Mouse (Mus musculus) thymus, postnatal 0 days (tissue): ENCODE data around the gene Gpr6. TPM values are rescaled to one million over a fixed set of nuclear protein-coding genes. Genes with fewer than 3 reads are reported as not detected.
A peak's percentile ranks its signal among the peaks of the same experiment; 100 is the strongest.

Experiments used
- DNase-seq: peaks from one replicate; pipeline ENCODE4 v3.0.0-alpha.2; 2015; ENCODE audit warnings: low spot score
- polyA plus RNA-seq: library from polyadenylated mRNA; unstranded; fragments of >200 nt; fragmentation: Nextera tagmentation; extraction: Ambion mirVana; gene quantifications from 2 replicates; pipeline ENCODE4 v1.2.1, GENCODE M21; 2015

Gpr6 gene
- polyA plus RNA-seq = not detected in 2 replicates

DNA sequence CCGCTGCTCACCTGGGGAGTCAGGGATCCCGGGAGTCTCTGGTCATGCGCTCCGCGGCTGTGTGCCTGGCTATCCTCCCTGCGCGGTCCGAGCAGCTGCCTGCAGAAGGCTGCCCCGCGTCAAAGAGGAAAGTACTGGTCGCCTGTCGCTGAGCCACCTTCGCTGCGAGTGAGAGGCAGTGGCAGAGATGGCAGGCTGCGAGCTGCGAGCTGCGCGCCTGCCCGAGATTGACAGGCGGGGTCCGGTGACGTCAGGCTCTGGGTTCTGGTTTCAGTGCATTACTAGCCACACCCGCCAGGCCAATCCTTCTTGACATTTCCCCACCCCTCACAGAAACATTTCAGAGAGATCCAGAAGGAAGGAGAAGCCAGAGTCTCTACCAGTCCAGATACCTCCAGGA is at the start of gene Gpr6:
Gene Gpr6, minus strand, starts transcription at position 170 of the 400 bp plus-strand sequence.
- DNase-seq = no peak

DNA sequence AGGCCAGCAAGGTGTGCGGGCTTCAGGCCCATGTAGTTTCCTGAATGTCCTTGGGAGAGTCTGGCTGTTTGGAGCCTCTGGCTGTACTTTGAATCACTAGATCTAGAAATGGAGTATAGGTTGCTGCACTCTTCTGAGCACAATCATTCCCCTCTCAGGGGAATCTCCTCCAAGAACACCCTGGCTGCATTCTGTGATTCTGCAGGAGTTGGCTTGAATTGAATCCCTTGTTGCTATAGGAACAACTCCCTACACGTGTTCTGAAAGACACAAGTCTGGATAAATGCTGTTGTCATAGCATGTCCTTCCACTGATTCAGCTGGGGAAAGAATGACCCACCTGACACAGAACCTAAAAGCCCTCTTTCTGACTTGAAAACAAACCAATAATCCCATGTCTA is 28.0 kb upstream of the Gpr6 start:
- no peak for DNase-seq

DNA sequence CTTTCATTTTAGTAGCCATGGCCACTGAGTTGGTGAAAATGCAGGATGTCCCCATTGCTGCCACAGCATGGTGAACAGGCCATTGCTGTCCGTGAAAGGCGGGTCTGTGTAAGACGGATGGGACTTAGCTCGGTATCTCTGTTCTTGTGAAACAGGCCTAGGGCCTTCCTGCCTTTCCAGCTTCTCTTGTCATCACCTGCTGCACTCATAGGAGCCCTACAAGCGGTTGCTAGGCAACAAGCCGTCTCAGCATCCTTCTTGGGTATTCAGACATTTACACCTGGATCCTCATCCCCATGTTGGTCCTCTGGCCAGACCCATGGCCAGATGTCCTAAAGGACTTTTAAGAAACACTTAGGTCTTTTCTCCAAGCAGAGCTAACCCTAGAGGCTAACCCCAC is 26.1 kb upstream of the Gpr6 start:
- DNase-seq = no peak

DNA sequence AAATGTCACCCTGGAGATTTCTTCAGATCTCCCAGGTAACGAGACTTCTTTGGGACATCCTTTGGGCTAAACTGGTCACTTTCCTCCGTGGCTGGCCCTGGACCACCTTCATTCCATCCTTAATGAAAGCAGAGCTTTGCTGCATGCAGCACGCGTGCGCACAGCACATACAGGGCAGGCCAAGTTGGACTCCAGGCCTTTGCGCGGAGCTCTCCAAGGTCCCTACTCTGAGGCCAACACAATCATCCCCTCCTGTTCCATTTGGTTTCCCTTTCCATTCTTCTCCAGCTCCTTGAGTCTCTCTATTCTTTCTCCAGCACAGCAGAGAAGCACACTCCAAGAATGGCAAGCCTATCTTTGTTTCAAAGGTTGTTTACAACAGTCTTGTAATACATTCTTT is 16.8 kb upstream of the Gpr6 start:
- no peak for DNase-seq

DNA sequence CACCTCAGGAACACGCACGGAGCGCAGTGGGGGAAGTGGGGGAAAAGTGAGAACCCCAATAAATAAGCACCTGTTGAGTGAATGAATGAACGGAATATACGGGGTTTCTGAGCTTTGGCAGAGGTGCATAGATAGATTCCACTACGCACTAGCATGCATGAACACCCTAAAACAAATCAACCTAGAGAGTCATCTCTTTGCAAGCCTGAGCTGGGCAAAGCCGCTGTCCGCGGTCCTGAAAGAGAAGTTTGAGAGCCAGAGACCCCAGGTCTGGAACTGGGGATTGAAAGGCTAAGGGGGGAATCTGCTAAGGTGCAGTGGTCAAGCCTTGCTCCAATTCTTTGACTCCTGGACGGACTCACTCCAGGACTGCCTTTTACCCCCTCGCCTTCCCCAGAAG is 389 bp downstream of the Gpr6 start:
- peak; percentile 14 for DNase-seq

DNA sequence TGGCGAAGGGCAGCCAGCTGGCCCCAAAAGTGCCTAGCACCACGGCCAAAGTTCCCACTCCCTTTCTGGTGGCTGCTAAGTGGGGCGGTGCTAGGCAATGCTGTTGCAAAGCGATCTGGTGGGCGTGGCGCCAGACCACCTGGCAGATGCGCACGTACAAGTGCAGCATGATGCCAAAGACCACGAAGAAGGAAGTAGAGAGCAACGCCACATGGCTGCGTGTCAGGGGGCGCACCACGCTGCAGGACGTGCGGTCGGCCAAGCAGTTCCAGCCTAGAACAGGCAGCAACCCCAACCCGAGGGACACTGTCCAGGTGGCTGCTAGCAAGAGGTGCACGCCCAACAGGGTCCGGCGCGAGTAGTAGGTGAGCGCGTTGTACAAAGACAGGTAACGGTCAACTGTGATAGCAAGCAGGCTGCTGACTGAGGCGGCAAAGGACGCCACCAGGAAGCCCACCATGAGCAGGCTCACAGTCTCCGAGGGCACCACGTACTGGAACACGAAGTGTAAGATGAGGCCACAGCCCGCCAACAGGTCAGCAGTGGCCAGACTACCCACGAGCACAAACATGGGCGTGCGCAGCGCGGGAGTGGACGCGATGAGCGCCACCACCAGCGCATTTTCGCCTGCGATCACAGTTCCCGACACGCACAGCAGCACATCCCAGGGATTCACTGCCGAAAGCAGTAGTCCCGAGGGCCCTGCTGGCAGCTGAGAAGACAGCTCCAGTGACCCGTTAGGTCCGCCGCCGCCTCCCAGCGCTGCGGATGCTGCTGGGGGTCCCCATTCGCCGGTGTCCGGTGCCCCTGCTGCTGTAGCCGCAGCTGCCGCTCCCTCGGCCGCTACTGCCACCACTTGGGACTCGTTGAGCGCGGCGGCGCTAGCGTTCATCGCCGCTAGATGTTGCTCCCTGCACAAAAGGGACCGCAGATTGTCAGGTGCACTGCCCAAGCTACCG is 1.1 kb downstream of the Gpr6 start:
- DNase-seq = no peak

DNA sequence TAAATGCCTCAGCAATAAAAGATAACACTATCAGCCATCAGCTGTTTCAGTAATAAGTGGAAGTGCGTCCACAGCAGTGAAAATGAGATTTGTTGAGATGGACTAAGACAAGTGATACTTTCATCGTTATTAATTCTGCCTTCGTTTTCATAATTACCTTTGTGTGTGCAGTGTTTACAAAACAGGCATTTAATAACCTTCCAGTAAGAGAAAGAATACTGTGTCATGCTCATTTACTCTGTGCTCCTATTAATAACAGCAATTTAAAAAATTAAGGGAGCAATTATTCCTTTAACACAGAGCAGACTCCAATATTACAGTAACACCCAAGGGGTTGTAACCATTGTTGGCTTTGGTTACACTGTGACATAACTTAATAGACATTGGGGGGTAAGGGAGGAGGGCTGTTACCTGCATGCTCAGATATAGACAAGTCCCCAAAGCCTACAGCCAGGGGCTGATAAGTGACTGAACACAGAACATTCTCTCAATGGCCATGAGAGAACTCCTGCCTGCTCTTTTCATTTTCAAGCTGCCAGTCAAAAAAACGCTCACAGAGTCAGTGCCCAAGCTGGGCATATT is 11.7 kb downstream of the Gpr6 start:
- DNase-seq = no peak

DNA sequence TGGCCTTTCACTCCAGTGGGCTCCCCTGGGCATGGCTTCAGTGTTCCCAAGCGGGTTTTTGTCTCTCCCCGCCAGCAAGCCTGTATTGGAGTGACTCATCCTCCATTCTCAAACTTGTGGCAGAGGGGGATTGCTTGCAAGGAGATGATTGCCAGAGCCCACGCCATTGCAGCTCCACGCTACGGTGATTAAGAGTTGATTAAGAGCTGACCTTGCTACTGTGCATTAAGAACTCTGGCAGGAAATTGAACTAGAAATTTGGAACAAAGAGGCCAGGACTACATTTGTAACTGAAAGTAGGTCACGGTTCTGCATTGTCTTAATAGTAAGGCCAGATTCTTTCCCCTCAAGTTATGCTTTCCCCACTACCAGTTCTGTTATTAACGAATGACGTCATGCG is 16.5 kb downstream of the Gpr6 start:
- DNase-seq = no peak

DNA sequence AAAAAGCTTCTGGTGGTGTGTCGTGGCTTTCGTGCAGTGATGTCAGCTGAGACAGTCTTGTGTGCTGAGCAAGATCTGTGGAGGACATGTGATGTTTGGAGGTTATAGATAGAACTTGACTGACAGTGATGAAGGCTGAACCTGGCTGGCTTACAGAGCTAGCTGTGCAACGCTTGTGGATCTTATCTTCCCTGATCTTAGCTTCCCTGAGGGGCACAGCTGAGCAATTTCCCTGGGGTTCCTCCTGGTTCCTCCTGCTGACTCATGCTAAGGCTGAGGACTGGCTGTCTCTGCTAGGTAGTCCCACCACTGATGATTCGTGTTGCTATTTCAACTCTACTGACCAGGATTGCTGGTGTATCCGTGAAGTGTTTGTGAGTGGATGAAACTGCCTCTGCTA is 18.1 kb downstream of the Gpr6 start:
- no peak for DNase-seq

DNA sequence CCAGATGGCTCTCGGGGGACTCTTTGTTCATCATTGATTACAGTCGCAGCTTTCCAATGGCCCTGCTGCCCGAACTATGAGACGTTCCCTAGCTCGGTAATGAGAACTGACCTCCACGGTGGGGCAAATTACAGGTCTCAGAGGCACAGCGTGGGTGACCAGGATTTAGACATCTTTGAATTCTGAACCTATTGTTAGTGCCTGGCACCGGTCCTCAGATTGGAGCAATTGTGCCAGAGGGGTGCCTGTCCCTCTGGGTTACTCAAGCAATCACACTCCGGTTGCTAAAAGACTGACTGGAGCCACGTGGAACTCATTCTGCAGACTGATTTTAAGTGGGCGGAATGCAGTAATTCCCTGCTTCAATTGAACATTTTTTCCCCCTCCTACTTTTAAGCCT is 29.8 kb downstream of the Gpr6 start:
- DNase-seq = no peak

DNA sequence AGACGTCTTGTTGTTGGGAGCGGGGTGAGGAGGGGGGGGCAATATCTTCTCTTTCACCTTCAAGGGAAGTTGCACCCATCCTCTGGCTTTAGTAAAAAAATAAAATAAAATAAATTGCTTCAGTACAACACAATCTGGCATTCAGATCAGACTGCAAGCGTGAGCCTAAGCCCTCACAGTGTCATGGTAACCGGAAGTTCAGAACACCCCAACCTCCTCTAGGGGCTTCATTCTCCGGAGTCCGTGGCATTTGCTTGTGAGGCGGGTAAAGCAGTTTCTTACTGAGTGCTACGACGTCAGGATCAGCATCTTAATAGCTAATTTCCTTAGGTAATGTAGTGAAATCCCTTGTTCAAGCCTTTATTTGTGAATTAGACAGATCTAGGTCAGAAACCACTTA is 30.6 kb downstream of the Gpr6 start:
- no peak for DNase-seq

DNA sequence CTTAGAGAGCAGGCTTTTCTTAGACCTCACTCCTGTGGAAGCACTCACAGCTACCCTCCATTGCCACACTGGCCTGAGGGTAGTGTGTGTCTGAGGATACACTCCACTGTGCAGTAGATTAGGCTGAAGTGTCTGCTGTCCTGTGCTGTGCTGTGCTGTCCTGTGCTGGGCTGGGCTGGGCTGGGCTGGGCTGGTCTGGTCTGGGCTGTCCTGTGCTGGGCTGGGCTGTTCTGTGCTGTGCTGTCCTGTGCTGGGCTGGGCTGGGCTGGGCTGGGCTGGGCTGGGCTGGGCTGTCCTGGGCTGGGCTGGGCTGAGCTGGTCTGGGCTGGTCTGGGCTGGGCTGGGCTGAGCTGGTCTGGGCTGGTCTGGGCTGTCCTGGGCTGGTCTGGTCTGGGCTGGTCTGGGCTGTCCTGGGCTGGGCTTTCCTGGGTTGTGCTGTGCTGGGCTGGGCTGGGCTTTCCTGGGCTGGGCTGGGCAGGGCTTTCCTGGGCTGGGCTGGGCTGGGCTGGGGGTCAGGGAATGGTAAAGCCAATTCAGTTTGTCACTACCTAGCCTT is 31.5 kb downstream of the Gpr6 start:
- DNase-seq = no peak

DNA sequence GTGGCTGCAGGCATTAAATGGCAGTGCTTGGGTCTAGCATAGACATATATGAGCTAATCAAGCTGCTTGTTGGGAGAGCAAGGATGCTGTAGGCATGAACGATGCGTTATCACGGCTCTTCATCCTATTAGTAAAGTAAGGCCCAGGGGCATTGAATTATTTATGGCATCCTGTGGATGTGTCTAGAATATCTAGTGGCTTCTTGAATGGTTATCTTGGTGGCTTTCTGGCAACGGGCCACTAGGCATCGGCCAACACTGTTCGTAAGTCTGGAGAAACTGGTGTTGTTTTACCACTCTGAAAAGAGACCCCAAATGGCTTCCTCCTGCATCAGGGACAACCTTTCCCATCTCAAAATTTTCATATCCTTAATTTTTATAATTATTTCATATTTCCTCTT is 33.6 kb downstream of the Gpr6 start:
- DNase-seq = no peak

DNA sequence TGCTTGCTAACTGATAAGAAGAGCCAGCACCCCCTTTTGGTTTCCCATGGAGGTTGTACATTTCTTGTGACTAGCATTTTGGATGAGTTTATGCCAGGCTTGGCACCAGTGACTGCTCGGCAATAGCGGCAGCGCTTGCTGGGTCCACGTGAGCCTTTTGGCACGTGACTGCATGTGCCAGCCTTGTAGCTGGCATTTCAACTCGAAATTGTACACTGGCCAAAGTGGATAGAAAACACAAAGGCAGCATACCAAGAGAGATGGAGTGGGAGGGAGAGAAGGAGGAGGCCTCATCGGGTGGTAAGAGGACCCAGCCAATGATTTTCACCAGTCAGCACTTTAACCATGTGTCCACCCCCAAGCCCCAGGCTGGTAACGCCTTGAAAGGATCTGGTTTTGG is 34.4 kb downstream of the Gpr6 start:
- DNase-seq = no peak

DNA sequence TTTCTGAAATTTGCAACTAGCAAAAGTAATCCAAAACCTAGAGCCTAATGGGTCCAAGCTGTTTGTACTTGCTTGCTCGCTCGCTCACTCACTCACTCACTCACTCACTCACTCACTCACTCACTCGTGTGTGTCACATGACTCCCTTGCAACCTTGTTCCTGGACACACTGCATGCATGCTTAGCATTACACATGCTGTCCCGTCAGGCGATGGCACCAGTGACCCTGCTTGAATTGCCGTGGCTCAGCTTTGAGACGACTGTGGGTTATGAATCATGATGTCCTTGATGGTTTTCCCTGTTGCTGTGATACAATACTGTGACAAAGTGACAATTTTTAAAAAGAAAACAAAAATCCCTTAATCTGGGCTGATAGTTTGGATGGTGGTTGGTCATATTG is 39.3 kb downstream of the Gpr6 start:
- no peak for DNase-seq

DNA sequence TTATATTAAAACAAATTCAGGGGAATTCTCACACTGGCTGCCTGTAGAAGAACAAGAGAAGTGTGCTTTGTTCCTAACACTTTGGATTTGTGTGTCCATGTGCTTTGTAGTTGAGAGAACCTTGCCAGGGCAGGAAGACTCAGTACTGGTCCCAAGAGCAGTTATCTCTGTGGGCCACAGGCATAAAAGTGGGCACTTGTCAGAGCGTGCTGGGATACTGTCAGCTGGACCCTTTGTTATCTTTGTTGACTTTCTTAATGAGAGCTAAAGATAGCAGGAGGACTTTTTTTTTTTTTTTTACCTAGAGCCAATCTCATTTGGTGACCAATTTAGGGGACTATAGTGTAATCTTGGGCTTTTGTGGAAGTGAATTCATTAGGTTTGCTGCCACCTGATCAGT is 47.2 kb downstream of the Gpr6 start:
- DNase-seq = no peak

DNA sequence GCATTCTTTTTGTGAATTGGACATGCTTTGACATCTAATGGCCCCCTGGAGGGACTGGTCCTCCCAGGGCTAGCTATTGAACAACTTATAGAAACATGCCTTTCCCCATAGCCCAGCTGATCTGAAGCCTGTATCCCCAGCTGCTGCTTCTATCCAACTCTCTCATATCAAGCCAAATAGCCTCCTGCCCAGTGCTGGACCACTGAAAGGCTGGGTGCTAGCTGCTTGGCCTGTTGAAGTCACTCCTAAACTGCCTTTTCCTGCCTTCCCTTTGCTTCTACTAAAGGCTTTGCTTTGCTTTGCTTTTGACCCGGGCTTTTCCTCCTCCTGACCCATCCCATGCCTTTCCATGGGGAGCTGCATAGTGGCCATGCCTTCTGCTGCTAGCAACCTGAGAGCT is 47.7 kb downstream of the Gpr6 start:
- DNase-seq = no peak

DNA sequence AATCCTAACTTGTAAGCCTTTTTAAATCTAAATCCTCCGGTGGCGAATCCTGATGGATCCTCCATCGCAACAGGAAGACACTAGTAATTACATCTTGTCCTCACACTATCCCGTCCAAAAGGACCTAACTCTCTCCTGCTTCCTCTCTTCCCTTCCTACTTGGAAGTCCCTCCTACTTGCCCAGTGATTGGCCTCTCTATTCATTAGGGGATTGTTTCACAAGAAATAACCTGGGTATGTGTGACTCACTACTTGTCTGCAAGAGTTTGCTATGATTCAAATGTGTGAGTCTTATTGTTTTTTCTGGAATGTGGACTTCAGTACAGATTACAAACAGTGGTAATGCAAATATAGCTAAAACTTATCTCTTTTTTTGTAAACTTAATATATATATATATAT is 49.9 kb downstream of the Gpr6 start:
- no peak for DNase-seq
